Mouse (Mus musculus): ENCODE data around the gene Tmem265.

- TF ChIP-seq CTCF (IDR thresholded peaks at IDR 0.05; ENCODE audit: borderline replicate concordance, insufficient read depth, low read length): no peak
- peak; percentile 92 for TF ChIP-seq POLR2A (IDR thresholded peaks at IDR 0.05; ENCODE audit: low read depth, low read length)
Observed at GRCm38 (mm10) chr7:127511808-127512230, 49.4 kb upstream of the Tmem265 start, which contains the start of gene Srcap.
